ENCODE assay signal across 13 mouse cellular contexts in the genomic region with DNA sequence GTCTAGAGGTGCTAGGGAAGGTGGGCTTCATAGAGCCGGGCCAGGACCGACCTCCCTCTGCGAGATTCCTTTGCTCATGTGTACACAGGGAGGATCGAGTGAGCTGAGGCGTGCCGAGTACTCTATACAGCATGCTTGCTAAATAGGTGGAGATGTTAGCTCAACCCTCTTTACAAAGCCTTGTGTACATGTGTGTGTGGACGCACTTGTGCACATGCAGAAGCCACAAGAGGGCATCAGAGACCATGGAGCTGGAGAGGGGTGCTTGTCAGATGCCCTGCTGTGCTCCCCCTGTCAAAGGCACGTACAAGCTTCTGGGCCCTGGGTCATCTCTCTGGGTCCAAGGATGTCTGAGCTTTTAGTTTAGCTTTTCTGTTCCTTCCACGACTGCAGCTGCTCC. TPM values are rescaled to one million over a fixed set of nuclear protein-coding genes. Genes with fewer than 3 reads are reported as not detected.
DNase-seq lines count a peak whose midpoint lies in the region; ATAC-seq and TF ChIP-seq lines count a peak whose summit lies in the region.
"Had no signal": no experiment of that assay in that cellular context is flagged by ENCODE, and none has a peak within 500 bp of the region (broad histone marks: within the 10 kb centered on the region; RNA-seq: fewer than 3 reads in every experiment).

No protein-coding gene starts in this region.

- no peak overlapping the region for H3K4me3 ChIP-seq in kidney, adult 2 months (ENCODE audit: insufficient read depth, low read depth, low read length)
- no peak overlapping the region for H3K4me3 ChIP-seq in kidney, embryonic 15.5 days (replicated peaks)
- H3K4me3 ChIP-seq in spleen, adult 2 months (ENCODE audit: extremely low read depth, insufficient read depth, insufficient read length), result no peak overlapping the region
- no peak overlapping the region for H3K4me3 ChIP-seq in intestine, postnatal 0 days (ENCODE audit: low read depth, low read length)
- H3K4me3 ChIP-seq: embryonic facial prominence, embryonic 13.5 days; forebrain, embryonic 15.5 days; midbrain, embryonic 12.5 days had no signal

- H3K27me3 ChIP-seq in kidney, adult 2 months (replicated peaks; ENCODE audit: control insufficient read depth, insufficient read depth, low read length), result no peaks in the 10 kb centered on the region
- no peaks in the 10 kb centered on the region for H3K27me3 ChIP-seq in kidney, embryonic 15.5 days
- no peaks in the 10 kb centered on the region for H3K27me3 ChIP-seq in spleen, adult 2 months (ENCODE audit: control insufficient read depth, insufficient read depth, low read length)
- no peaks in the 10 kb centered on the region for H3K27me3 ChIP-seq in intestine, postnatal 0 days (replicated peaks; ENCODE audit: control insufficient read depth, insufficient read depth, low read length)
- H3K27me3 ChIP-seq: embryonic facial prominence, embryonic 13.5 days; forebrain, embryonic 15.5 days; midbrain, embryonic 12.5 days had no signal

- TF ChIP-seq CTCF in kidney, adult 2 months (conservative IDR thresholded peaks at IDR 0.05; ENCODE audit: insufficient read depth, insufficient read length, low read depth, low read length), result peak; percentile 40; the same call in 1 of the 2 replicates
- peak; percentile 15; the same call in 1 of the 2 replicates for TF ChIP-seq CTCF in spleen, adult 2 months (IDR thresholded peaks at IDR 0.05; ENCODE audit: extremely low read depth, insufficient read depth, insufficient read length, insufficient replicate concordance)
- TF ChIP-seq CTCF in intestine, postnatal 0 days (IDR thresholded peaks at IDR 0.05; ENCODE audit: low read depth), result peak; percentile 57

- H3K36me3 ChIP-seq in kidney, adult 2 months (ENCODE audit: control insufficient read depth, insufficient read depth, low read length), result peaks cover 2% of the 10 kb centered on the region
- peaks cover 83% of the 10 kb centered on the region for H3K36me3 ChIP-seq in kidney, embryonic 15.5 days
- H3K36me3 ChIP-seq in spleen, adult 2 months (ENCODE audit: control insufficient read depth, insufficient read depth, low read length), result peaks cover 56% of the 10 kb centered on the region
- H3K36me3 ChIP-seq in intestine, postnatal 0 days (ENCODE audit: control insufficient read depth, insufficient read depth), result peaks cover 72% of the 10 kb centered on the region

- no peak for DNase-seq in kidney, adult 2 months
- DNase-seq in spleen, adult 2 months (ENCODE audit: low read depth in 1 of 2, low spot score in 2 of 2), result no peak
- DNase-seq in spleen, postnatal 36 days (ENCODE audit: low spot score in 2 of 2), result no peak
- peak; percentile 58 for DNase-seq in thymus, postnatal 4 days
- DNase-seq in layer of hippocampus, postnatal 14 days (ENCODE audit: low spot score in 2 of 2), result no peak
- DNase-seq: cerebellum, adult 9-11 months; heart, postnatal 36 days had no signal

- H3K27ac ChIP-seq in kidney, adult 2 months (ENCODE audit: insufficient read depth, low read depth, low read length), result no peak overlapping the region
- no peak overlapping the region for H3K27ac ChIP-seq in kidney, embryonic 15.5 days
- no peak overlapping the region for H3K27ac ChIP-seq in spleen, adult 2 months (ENCODE audit: insufficient read depth, low read length)
- 0 out of 2 replicates have a peak overlapping the region, but pooled peaks have one; percentile 15 for H3K27ac ChIP-seq in intestine, postnatal 0 days (ENCODE audit: low read depth, low read length)
- H3K27ac ChIP-seq: embryonic facial prominence, embryonic 13.5 days; forebrain, embryonic 15.5 days; midbrain, embryonic 12.5 days had no signal

- no peaks in the 10 kb centered on the region for H3K4me1 ChIP-seq in kidney, adult 2 months (ENCODE audit: control insufficient read depth, insufficient read depth, low read length)
- H3K4me1 ChIP-seq in kidney, embryonic 15.5 days, result peaks cover 10% of the 10 kb centered on the region
- no peaks in the 10 kb centered on the region for H3K4me1 ChIP-seq in spleen, adult 2 months (ENCODE audit: control insufficient read depth, insufficient read depth, insufficient read length)
- no peaks in the 10 kb centered on the region for H3K4me1 ChIP-seq in intestine, postnatal 0 days (replicated peaks; ENCODE audit: control insufficient read depth, insufficient read depth, low read length)
- H3K4me1 ChIP-seq: forebrain, embryonic 15.5 days; midbrain, embryonic 12.5 days had no signal

- no peak overlapping the region for H3K4me2 ChIP-seq in kidney, embryonic 15.5 days
- H3K4me2 ChIP-seq in intestine, postnatal 0 days (replicated peaks; ENCODE audit: low read depth), result no peak overlapping the region
- H3K4me2 ChIP-seq: embryonic facial prominence, embryonic 13.5 days; forebrain, embryonic 15.5 days; liver, embryonic 11.5 days; midbrain, embryonic 12.5 days had no signal

- TF ChIP-seq POLR2A in kidney, adult 2 months (IDR thresholded peaks at IDR 0.05; ENCODE audit: low read depth, low read length), result no peak
- no peak for TF ChIP-seq POLR2A in spleen, adult 2 months (IDR thresholded peaks at IDR 0.05; ENCODE audit: low read depth, low read length)

- no peaks in the 10 kb centered on the region for H3K9me3 ChIP-seq in kidney, embryonic 15.5 days (replicated peaks)
- H3K9me3 ChIP-seq in intestine, postnatal 0 days (ENCODE audit: control insufficient read depth), result no peaks in the 10 kb centered on the region
- H3K9me3 ChIP-seq: embryonic facial prominence, embryonic 13.5 days; forebrain, embryonic 15.5 days; midbrain, embryonic 12.5 days had no signal

- ATAC-seq in kidney, embryonic 15.5 days (replicated peaks; ENCODE audit: low FRiP score), result no peak
- ATAC-seq in intestine, postnatal 0 days, result no peak
- ATAC-seq: forebrain, embryonic 15.5 days had no signal

- no peak overlapping the region for H3K9ac ChIP-seq in kidney, embryonic 15.5 days
- H3K9ac ChIP-seq in intestine, postnatal 0 days (ENCODE audit: low read depth, low read length), result no peak overlapping the region
- H3K9ac ChIP-seq: embryonic facial prominence, embryonic 13.5 days; forebrain, embryonic 15.5 days; midbrain, embryonic 12.5 days had no signal

- WGBS in kidney, adult 2 months, result 82% methylated on average over 9 of the region's 9 CpGs
- WGBS in kidney, embryonic 15.5 days, result 89% methylated on average over 9 of the region's 9 CpGs
- 92% methylated on average over 9 of the region's 9 CpGs for WGBS in spleen, adult 2 months
- WGBS in intestine, postnatal 0 days, result 69% methylated on average over 9 of the region's 9 CpGs

RNA-seq across cellular contexts. Expression of gene Rab35, which starts 12.5 kb away (rescaled TPM):
- 50.3 and 52.5 TPM in 2 replicates for polyA plus RNA-seq in kidney, adult 2 months (2012; rRNA removed)
- 16.0 and 16.2 TPM in 2 replicates for polyA plus RNA-seq in kidney, embryonic 15.5 days (2015; fragmentation: Nextera tagmentation; extraction: Ambion mirVana)
- 45.9 and 62.9 TPM in 2 replicates for polyA plus RNA-seq in spleen, adult 2 months (2012; rRNA removed)
- polyA plus RNA-seq in intestine, postnatal 0 days (2015; fragmentation: Nextera tagmentation; extraction: Ambion mirVana), result 16.7 and 17.3 TPM in 2 replicates
- total RNA-seq in layer of hippocampus, postnatal 14 days (2021), result 10 to 100 TPM; 81.3 to 88.6 TPM
